Mouse (Mus musculus) stomach, postnatal 0 days (tissue): ENCODE data around the gene Lxn.

ENCODE experiments used
- CTCF ChIP-seq: IDR thresholded peaks from 2 replicates; pipeline ENCODE4 v1.5.1; 2016; ENCODE audit warnings: antibody characterized with exemption, low read depth, mild to moderate bottlenecking, moderate library complexity
- EP300 ChIP-seq: optimal IDR thresholded peaks from 2 replicates; pipeline ENCODE3; 2016; ENCODE audit warnings: antibody characterized with exemption

- TF ChIP-seq CTCF = peak; percentile 96
- TF ChIP-seq EP300 = no peak
Measured at GRCm38 (mm10) chr3:67429999-67430380, 33.7 kb downstream of the Lxn start, which contains the start of gene Gfm1.
